Mouse (Mus musculus): ENCODE data around the gene Stx3. TPM values are rescaled to one million over a fixed set of nuclear protein-coding genes. Genes with fewer than 3 reads are reported as not detected.

The Stx3 gene
- polyA plus RNA-seq, 1 experiment from 2014 or later = 8.1 TPM

- WGBS = 42% methylated on average over 6 of the region's 6 CpGs
- Histone ChIP-seq H3K4me2 (replicated peaks; ENCODE audit: low read depth, low read length) (peak overlapping the region; percentile 98), H3K27me3 (ENCODE audit: control insufficient read depth, insufficient read depth, low read length) (peaks cover 36% of the 10 kb centered on the region), H3K9ac (ENCODE audit: low read depth, low read length) (no peak overlapping the region), H3K9me3 (ENCODE audit: control insufficient read depth, low read length) (no peaks in the 10 kb centered on the region), H3K27ac (ENCODE audit: low read depth, low read length) (no peak overlapping the region), H3K4me1 (replicated peaks; ENCODE audit: control insufficient read depth, insufficient read depth, low read length) (no peaks in the 10 kb centered on the region), H3K4me3 (ENCODE audit: low read depth, low read length) (no peak overlapping the region), H3K36me3 (ENCODE audit: control insufficient read depth, insufficient read depth, low read length) (no peaks in the 10 kb centered on the region)
- ATAC-seq (ENCODE audit: low FRiP score) (0 out of 2 replicates have a peak, but pooled peaks have one; percentile 41), DNase-seq (ENCODE audit: low spot score) (no peak)
Measured at GRCm38 (mm10) chr19:11820211-11820610, 1.0 kb upstream of the Stx3 start.

- no peaks in the 10 kb centered on the region for H3K36me3 ChIP-seq (ENCODE audit: control insufficient read depth, insufficient read depth, low read length)
- H3K4me3 ChIP-seq (ENCODE audit: low read depth, low read length) = peak overlapping the region; percentile 61
- peaks cover 36% of the 10 kb centered on the region for H3K27me3 ChIP-seq (ENCODE audit: control insufficient read depth, insufficient read depth, low read length)
- DNase-seq (ENCODE audit: low spot score) (peak; percentile 92), ATAC-seq (ENCODE audit: low FRiP score) (peak; percentile 87)
- H3K9ac ChIP-seq (ENCODE audit: low read depth, low read length) = no peak overlapping the region
- 2% methylated on average over 15 of the region's 15 CpGs for WGBS
- no peaks in the 10 kb centered on the region for H3K9me3 ChIP-seq (ENCODE audit: control insufficient read depth, low read length)
- H3K4me1 ChIP-seq (replicated peaks; ENCODE audit: control insufficient read depth, insufficient read depth, low read length) = no peaks in the 10 kb centered on the region
- H3K4me2 ChIP-seq (replicated peaks; ENCODE audit: low read depth, low read length) = peak overlapping the region; percentile 98
- H3K27ac ChIP-seq (ENCODE audit: low read depth, low read length) = no peak overlapping the region
Measured at GRCm38 (mm10) chr19:11819800-11820199, 597 bp upstream of the Stx3 start.

GRCm38 (mm10) chr19:11818199-11819142 lies 732 bp downstream of the Stx3 start:
- ATAC-seq (ENCODE audit: low FRiP score) = peak; percentile 70
- H3K9ac ChIP-seq (ENCODE audit: low read depth, low read length) = peak overlapping the region; percentile 58
- no peaks in the 10 kb centered on the region for H3K9me3 ChIP-seq (ENCODE audit: control insufficient read depth, low read length)
- WGBS = under 1% methylated on average over 51 of the region's 83 CpGs
- H3K4me1 ChIP-seq (replicated peaks; ENCODE audit: control insufficient read depth, insufficient read depth, low read length) = no peaks in the 10 kb centered on the region
- H3K4me3 ChIP-seq (ENCODE audit: low read depth, low read length) = peak overlapping the region; percentile 61
- peak; percentile 64 for DNase-seq (ENCODE audit: low spot score)
- no peak overlapping the region for H3K27ac ChIP-seq (ENCODE audit: low read depth, low read length)
- H3K4me2 ChIP-seq (replicated peaks; ENCODE audit: low read depth, low read length) = peak overlapping the region; percentile 98
- H3K27me3 ChIP-seq (ENCODE audit: control insufficient read depth, insufficient read depth, low read length) = peaks cover 36% of the 10 kb centered on the region
- H3K36me3 ChIP-seq (ENCODE audit: control insufficient read depth, insufficient read depth, low read length) = no peaks in the 10 kb centered on the region

GRCm38 (mm10) chr19:11817586-11817985 lies 1.6 kb downstream of the Stx3 start:
- no peaks in the 10 kb centered on the region for H3K9me3 ChIP-seq (ENCODE audit: control insufficient read depth, low read length)
- H3K9ac ChIP-seq (ENCODE audit: low read depth, low read length) = no peak overlapping the region
- 11% methylated on average over 5 of the region's 5 CpGs for WGBS
- DNase-seq (ENCODE audit: low spot score) (peak; percentile 20), ATAC-seq (ENCODE audit: low FRiP score) (no peak)
- H3K27ac ChIP-seq (ENCODE audit: low read depth, low read length) = no peak overlapping the region
- H3K4me3 ChIP-seq (ENCODE audit: low read depth, low read length) = no peak overlapping the region; the same call in 1 of the 2 replicates
- H3K27me3 ChIP-seq (ENCODE audit: control insufficient read depth, insufficient read depth, low read length) = peaks cover 36% of the 10 kb centered on the region
- H3K4me1 ChIP-seq (replicated peaks; ENCODE audit: control insufficient read depth, insufficient read depth, low read length) = no peaks in the 10 kb centered on the region
- no peaks in the 10 kb centered on the region for H3K36me3 ChIP-seq (ENCODE audit: control insufficient read depth, insufficient read depth, low read length)
- H3K4me2 ChIP-seq (replicated peaks; ENCODE audit: low read depth, low read length) = no peak overlapping the region

GRCm38 (mm10) chr19:11816706-11817105 lies 2.5 kb downstream of the Stx3 start:
- Histone ChIP-seq H3K4me2 (replicated peaks; ENCODE audit: low read depth, low read length) (no peak overlapping the region), H3K4me1 (replicated peaks; ENCODE audit: control insufficient read depth, insufficient read depth, low read length) (no peaks in the 10 kb centered on the region), H3K9me3 (ENCODE audit: control insufficient read depth, low read length) (no peaks in the 10 kb centered on the region), H3K9ac (ENCODE audit: low read depth, low read length) (no peak overlapping the region), H3K27me3 (ENCODE audit: control insufficient read depth, insufficient read depth, low read length) (peaks cover 36% of the 10 kb centered on the region), H3K36me3 (ENCODE audit: control insufficient read depth, insufficient read depth, low read length) (no peaks in the 10 kb centered on the region), H3K4me3 (ENCODE audit: low read depth, low read length) (no peak overlapping the region), H3K27ac (ENCODE audit: low read depth, low read length) (no peak overlapping the region)
- DNase-seq (ENCODE audit: low spot score) (no peak), ATAC-seq (ENCODE audit: low FRiP score) (no peak)
- 48% methylated on average over 6 of the region's 6 CpGs for WGBS

GRCm38 (mm10) chr19:11814742-11815333 lies 4.4 kb downstream of the Stx3 start:
- Histone ChIP-seq H3K27me3 (ENCODE audit: control insufficient read depth, insufficient read depth, low read length) (peaks cover 32% of the 10 kb centered on the region), H3K36me3 (ENCODE audit: control insufficient read depth, insufficient read depth, low read length) (no peaks in the 10 kb centered on the region), H3K9me3 (ENCODE audit: control insufficient read depth, low read length) (no peaks in the 10 kb centered on the region), H3K4me2 (replicated peaks; ENCODE audit: low read depth, low read length) (no peak overlapping the region), H3K4me3 (ENCODE audit: low read depth, low read length) (no peak overlapping the region), H3K9ac (ENCODE audit: low read depth, low read length) (no peak overlapping the region), H3K27ac (ENCODE audit: low read depth, low read length) (no peak overlapping the region), H3K4me1 (replicated peaks; ENCODE audit: control insufficient read depth, insufficient read depth, low read length) (no peaks in the 10 kb centered on the region)
- no peak for ATAC-seq (ENCODE audit: low FRiP score)
- 67% methylated on average over 6 of the region's 6 CpGs for WGBS
- no peak for DNase-seq (ENCODE audit: low spot score)

GRCm38 (mm10) chr19:11813649-11814048 lies 5.6 kb downstream of the Stx3 start:
- ATAC-seq (ENCODE audit: low FRiP score) (no peak), DNase-seq (ENCODE audit: low spot score) (no peak)
- no peak overlapping the region for H3K4me2 ChIP-seq (replicated peaks; ENCODE audit: low read depth, low read length)
- 13% methylated on average over 8 of the region's 8 CpGs for WGBS
- H3K36me3 ChIP-seq (ENCODE audit: control insufficient read depth, insufficient read depth, low read length) = no peaks in the 10 kb centered on the region
- no peak overlapping the region for H3K27ac ChIP-seq (ENCODE audit: low read depth, low read length)
- peaks cover 20% of the 10 kb centered on the region for H3K27me3 ChIP-seq (ENCODE audit: control insufficient read depth, insufficient read depth, low read length)
- H3K4me3 ChIP-seq (ENCODE audit: low read depth, low read length) = no peak overlapping the region
- H3K9me3 ChIP-seq (ENCODE audit: control insufficient read depth, low read length) = no peaks in the 10 kb centered on the region
- no peak overlapping the region for H3K9ac ChIP-seq (ENCODE audit: low read depth, low read length)
- no peaks in the 10 kb centered on the region for H3K4me1 ChIP-seq (replicated peaks; ENCODE audit: control insufficient read depth, insufficient read depth, low read length)

- DNase-seq (ENCODE audit: low spot score) = no peak
- H3K9ac ChIP-seq (ENCODE audit: low read depth, low read length) = no peak overlapping the region
- H3K4me1 ChIP-seq (replicated peaks; ENCODE audit: control insufficient read depth, insufficient read depth, low read length) = no peaks in the 10 kb centered on the region
- no peak overlapping the region for H3K4me3 ChIP-seq (ENCODE audit: low read depth, low read length)
- ATAC-seq (ENCODE audit: low FRiP score) = no peak
- 81% methylated on average over 4 of the region's 4 CpGs for WGBS
- no peaks in the 10 kb centered on the region for H3K36me3 ChIP-seq (ENCODE audit: control insufficient read depth, insufficient read depth, low read length)
- H3K27ac ChIP-seq (ENCODE audit: low read depth, low read length) = no peak overlapping the region
- H3K9me3 ChIP-seq (ENCODE audit: control insufficient read depth, low read length) = no peaks in the 10 kb centered on the region
- no peak overlapping the region for H3K4me2 ChIP-seq (replicated peaks; ENCODE audit: low read depth, low read length)
- peaks cover 15% of the 10 kb centered on the region for H3K27me3 ChIP-seq (ENCODE audit: control insufficient read depth, insufficient read depth, low read length)
Measured at GRCm38 (mm10) chr19:11813136-11813535, 6.1 kb downstream of the Stx3 start.

Measured in hindbrain, embryonic 11.5 days (tissue).